Mouse (Mus musculus) layer of hippocampus, adult 2 months (tissue): ENCODE data around the gene Cmah. TPM values are rescaled to one million over a fixed set of nuclear protein-coding genes. Genes with fewer than 3 reads are reported as not detected.
"Not testable (repeated sequence)": the region's sequence is repeated elsewhere in the genome, so short reads cannot be mapped to it uniquely, and the experiment has no call there.

Source experiments
- DNase-seq, 2 experiments: peaks; one replicate each; pipeline ENCODE4 v3.0.0; 2022; ENCODE audit warnings: low spot score in 2 of 2
- H3K27ac ChIP-seq: fragments of 200-600 bp; 2 replicates; pipeline ENCODE4 v1.8.1; 2022
- H3K4me3 ChIP-seq: fragments of 200-600 bp; 2 replicates; pipeline ENCODE4 v1.8.1; 2022; ENCODE audit warnings: mild to moderate bottlenecking
- CTCF ChIP-seq: fragments of 200-600 bp; conservative IDR thresholded peaks from 2 replicates; pipeline ENCODE4 v1.8.1; 2022; ENCODE audit warnings: antibody characterized with exemption, mild to moderate bottlenecking, moderate library complexity
- total RNA-seq, 2 experiments: library from RNA; stranded (reverse); gene quantifications; 2 replicates each; pipeline ENCODE4 v1.2.3; 2021

Cmah gene
- total RNA-seq, 2 experiments from 2014 or later = 0.44 to 0.59 TPM

DNA sequence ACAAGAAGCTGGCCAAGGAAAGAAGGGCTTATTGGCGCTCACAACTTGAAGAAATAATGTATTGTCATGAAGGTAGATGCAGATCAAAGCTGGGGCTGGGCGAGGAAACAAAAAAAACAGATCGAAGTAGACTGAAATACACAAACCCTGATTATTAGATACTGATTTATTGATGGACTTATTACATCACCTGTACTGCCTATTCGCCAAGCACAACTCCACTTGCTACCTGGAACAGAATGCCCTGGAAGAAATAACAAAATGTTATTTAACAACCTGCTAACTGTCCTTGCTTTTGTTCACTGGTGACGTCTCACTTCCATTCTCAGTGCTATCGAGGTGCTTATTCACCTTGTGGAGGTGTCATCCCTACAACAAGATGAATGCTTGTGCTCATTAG, 38.0 kb downstream of the Cmah start:
- Histone ChIP-seq H3K27ac (no peak overlapping the region), H3K4me3 (no peak overlapping the region)
- no peak for TF ChIP-seq CTCF
- no peak for DNase-seq

DNA sequence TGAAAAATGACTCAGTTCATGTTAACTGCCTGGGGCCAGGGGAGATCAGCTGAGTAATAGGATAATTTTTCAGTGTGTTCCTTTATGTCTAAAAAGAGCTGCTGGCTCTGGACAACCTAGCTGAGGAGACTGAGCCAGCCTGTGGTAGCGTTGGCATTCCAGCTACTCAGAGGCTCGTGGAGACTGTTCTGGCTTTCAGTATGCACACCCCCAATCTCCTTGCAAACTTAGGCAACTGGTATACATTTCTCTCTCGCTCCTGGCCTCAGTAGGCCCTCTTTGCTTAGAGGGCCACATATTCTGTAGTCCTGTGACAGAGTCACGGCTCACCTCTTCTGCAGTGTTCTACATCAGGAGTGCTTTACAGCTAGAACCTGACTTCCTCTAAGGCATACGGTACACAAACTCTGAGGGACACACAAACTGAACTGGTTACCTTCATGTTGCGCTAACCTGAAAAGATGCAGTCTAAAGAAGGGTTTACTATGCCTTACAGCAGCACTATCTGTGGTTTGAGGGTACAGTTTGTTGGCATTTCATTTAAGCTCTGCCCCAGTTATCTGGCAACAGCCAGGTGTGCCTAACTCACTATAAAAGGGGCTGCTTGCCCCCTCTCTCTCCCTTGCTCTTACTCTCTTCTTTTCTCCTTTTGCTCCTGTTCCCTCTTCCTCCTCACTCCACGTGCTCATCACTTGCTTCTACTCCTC, 45.8 kb downstream of the Cmah start:
- no peak overlapping the region for H3K4me3 ChIP-seq
- DNase-seq = no peak
- no peak overlapping the region for H3K27ac ChIP-seq
- TF ChIP-seq CTCF = no peak

DNA sequence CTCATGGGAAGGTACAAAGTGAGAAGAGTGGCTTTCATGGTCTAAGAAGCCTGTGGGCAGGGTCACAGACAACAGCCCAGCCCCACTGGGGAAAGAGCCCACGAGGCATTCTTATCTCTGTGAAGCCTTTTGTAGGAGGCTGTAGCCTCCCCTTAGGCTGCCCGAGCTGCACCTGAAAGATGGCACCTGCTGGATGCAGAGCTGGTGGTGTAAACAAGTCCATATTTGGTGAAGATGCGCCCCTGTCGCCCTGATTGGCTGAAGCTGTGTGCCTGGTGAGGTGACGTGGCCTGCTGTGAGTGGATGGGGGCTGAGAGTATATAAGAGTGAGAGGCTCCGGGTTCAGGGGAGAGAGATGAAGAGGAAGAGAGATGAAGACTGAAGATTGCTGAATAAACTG, 47.4 kb downstream of the Cmah start:
- H3K4me3 ChIP-seq, DNase-seq: not testable (repeated sequence)

DNA sequence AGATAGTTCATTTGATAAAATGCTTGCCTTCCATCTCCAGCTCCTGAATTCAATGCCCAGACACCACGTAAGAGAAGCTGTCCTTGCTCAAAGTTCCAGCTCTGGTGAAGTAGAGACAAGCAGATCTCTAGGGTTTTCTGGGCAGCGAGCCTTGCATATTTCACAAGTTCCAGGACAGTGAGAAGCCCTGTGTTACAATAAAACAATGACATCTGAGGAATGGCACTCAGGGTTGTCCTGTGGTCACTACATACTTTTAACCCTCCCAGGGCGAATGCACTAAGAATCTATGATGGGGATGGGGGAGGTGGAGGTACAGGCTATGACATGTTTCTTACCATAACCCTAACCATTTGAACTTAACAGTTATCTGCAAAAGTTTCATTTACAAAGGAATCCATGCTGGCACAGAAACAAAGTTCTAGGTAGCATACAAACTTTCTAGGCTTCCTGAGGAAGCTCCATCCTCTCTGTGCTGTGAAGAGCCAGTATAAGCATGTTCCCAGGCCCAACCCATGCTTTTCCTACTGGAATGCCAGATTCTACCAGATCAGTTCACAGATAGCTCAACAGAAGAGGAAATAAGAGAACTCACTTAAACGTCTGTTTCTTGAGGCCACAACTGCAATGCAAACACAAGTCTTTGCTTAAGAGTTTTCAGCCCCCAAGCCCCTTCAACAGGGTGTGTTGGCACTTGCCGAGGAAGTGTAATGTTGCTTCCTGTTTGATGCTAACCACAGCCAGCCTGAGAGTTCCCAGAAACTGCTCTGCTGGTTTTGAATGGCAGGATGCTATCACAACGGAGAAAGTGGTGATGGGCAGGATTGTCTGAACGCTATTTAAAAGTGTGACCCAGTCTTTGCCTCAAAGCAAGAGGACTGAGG, 48.4 kb downstream of the Cmah start:
- no peak for TF ChIP-seq CTCF
- H3K4me3 ChIP-seq = no peak overlapping the region
- DNase-seq = no peak
- H3K27ac ChIP-seq = no peak overlapping the region

More for the DNA sequence above, 47.4 kb downstream of the Cmah start:
- H3K27ac ChIP-seq = not testable (repeated sequence)

DNA sequence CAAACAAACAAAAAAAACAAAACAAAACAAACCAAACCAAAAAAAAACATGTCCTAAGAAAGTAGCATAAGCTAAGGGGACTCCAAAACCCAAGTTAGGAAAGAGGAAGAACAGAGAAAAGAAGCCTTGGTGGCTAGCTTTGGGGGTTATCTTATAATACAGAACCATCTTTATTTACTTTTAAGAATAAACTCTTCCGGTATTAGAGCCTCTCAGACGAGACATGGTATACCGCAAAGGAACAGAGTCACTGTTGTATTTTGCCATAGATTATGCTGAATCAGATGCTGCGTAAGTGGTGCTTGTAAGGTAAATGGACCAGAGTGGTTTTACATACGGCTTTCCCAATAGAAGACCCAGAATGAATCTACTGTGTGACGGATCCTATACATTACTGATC, 53.5 kb downstream of the Cmah start:
- Histone ChIP-seq H3K4me3 (no peak overlapping the region), H3K27ac (no peak overlapping the region)
- DNase-seq = no peak
- no peak for TF ChIP-seq CTCF

DNA sequence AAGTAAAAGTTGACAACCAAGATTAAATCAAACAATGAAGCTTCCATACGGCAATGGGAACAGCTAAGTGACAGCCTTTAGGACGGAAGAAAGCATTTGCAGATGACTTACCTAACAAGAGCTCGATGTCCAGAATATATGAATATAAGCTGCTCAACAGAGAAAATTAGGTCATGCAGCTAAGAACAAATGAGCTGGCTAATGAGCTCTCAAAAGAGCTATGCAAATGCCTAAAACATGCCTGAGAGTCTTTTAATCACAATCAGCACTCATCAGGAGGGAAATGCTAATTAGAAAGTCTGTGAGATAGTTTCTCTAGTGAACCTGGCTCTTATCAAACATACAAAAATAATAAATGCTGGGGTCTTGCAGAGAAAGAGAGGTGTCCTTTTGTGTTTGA, 56.7 kb downstream of the Cmah start:
- Histone ChIP-seq H3K4me3 (no peak overlapping the region), H3K27ac (no peak overlapping the region)
- no peak for DNase-seq
- no peak for TF ChIP-seq CTCF

DNA sequence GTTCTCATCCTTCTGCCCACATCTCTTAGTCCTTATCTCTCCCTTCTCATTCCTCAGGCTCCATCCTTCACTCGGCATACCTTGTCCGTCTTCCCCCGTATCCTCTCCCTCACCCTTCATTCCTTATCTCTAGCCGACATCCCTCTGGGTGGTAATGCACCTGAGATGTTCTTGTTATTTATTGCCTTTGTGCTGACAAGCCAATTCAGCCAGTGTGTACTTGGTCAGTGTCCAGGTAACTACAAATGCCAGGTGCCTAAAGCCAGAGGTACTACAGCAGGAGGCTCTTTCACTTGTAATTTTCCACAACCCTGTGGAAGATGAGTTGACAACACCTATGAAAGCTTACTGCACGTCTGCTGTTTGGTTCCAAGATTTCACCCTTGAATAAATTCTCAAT, 64.7 kb downstream of the Cmah start:
- Histone ChIP-seq H3K27ac (no peak overlapping the region), H3K4me3 (no peak overlapping the region)
- no peak for DNase-seq
- no peak for TF ChIP-seq CTCF

DNA sequence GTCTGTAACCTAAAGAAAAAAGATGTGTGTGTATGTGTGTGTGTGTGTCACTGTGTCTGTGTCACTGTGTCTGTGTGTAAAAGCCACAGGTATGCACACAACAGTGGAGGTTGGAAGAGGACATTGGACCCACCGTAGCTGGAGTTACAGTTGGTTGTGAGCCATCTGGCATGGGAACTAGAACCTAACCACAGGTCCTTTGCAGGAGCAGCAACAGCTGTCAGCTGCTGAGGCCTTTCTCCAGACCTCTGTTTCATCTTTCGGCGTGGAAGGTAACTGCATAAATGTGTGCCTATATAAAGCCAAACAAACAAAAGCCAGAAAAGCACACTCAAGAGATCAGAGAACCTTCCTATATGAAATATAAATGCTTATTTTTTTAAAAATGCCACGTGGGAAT, 65.5 kb downstream of the Cmah start:
- no peak for TF ChIP-seq CTCF
- no peak overlapping the region for H3K4me3 ChIP-seq
- no peak overlapping the region for H3K27ac ChIP-seq
- no peak for DNase-seq

DNA sequence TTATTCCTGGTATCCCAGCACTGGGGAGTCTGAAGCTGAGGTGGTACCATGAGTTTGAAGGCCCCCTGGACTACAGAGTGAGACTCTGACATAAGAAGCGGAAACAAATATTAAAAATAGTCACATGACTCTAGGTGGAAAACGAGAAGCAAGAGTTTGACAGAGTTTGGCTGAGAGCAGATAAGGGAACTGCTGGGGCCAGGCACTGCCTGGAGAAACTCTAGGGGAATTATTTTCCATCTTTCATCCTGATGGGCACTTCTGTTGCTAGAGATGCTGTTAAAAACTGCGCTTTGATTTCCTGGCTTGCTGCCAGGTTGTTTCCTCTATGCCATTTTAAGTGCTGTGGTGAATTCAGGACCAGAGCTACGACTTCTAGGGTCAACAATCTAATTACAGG, 65.9 kb downstream of the Cmah start:
- Histone ChIP-seq H3K4me3 (no peak overlapping the region), H3K27ac (no peak overlapping the region)
- DNase-seq = no peak
- TF ChIP-seq CTCF = no peak

DNA sequence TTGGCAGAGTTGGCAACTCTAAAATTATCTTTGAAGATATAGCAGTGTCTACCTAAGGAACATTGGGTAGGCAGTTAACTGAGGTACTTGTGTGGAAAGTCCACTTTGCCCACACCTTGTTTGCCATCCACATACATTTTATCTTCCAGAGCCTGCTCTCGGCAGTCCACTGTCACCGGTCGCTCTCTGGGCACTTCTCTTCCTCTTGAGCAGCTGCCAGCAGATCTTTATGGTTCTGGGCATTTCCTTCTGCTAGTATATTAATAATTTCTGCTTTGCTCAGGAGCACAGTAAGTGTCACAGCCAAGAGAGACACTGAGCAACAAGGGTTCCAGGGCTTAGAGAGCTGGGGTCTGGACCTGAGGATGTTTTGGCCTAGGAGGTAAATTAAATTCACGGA, 68.6 kb downstream of the Cmah start:
- no peak overlapping the region for H3K4me3 ChIP-seq
- no peak for DNase-seq
- no peak for TF ChIP-seq CTCF
- H3K27ac ChIP-seq = no peak overlapping the region

DNA sequence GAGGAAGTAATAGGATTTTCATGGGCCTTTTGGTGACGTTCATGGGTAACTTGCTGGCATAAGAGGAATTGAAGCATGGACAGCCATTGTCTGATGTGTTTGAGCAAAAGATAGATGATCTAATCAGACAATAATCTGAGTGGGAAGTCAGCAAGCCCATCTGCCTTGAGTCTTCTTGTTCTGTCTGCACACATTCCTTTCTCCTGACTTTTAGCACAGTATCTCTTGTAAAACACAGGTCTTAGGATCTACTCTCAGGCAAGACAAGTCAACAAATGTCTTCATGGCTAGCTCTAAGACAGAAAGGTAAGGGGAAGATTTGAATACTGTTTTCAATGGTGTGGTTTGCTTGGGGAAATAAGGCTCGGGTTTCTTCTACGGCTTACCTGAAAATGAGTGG, 70.0 kb downstream of the Cmah start:
- Histone ChIP-seq H3K4me3 (no peak overlapping the region), H3K27ac (no peak overlapping the region)
- TF ChIP-seq CTCF = no peak
- no peak for DNase-seq

DNA sequence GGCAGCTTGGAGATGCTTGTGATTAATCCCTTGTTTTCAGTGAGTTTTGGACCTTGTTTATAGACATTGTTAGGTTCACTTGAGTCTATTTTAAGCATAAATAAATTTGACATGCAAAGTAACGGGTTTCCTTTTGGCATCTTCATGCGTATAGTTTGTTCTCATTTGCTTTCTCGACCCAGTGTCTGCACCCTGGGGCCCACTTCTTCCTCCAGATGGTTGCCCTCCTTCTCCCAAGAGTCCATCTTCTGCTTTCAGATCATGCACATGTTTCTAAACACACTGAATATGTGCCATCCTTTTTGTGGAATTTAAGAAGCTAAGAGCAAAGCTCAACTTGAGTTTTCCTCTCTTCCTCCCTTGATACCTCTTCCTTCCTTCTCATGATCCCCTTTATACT, 71.3 kb downstream of the Cmah start:
- TF ChIP-seq CTCF = no peak
- Histone ChIP-seq H3K27ac (no peak overlapping the region), H3K4me3 (no peak overlapping the region)
- no peak for DNase-seq

DNA sequence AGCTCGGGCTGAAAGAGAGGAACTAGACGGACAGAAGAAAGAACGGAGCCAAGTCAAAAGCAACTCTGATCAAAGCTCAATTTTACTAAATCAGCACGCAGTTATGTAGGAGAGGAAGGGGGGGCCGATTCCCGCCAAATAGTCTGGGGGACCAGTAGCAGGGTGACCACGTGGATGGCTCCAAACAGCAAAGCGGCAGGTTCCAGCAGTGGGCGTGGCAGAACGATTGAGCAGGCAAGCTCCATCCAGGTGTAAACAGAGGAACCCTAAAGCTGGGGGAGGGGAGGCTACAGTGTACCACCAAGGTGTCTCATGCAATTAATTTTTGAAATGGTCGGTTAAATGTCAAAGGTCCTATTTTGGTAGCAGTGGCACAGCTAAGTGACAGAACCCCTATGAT, 74.6 kb downstream of the Cmah start:
- H3K4me3 ChIP-seq, H3K27ac ChIP-seq, DNase-seq: not testable (repeated sequence)

DNA sequence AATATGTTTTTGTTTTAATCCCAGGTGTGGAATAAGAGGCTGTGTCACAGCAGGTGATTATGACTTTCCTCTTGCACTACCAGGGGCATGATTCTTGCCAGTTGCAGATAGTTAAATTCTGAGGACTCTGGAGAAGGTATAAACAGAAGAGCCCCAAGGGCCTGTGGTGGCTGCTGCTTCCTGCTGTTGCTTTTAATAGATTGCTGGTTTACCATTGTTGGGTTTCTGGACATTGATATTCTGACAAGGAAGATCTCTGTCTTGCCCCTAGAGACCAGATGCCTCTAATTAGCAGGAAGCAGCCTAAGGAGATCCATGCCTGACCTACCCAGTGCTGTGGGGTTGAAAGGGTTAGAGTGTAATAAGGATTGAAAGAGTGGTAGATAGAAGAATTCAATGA, 75.8 kb downstream of the Cmah start:
- Histone ChIP-seq H3K27ac (no peak overlapping the region), H3K4me3 (no peak overlapping the region)
- TF ChIP-seq CTCF = no peak
- DNase-seq = no peak
